Mouse (Mus musculus): ENCODE measurements around the gene Sirt7. TPM values are rescaled to one million over a fixed set of nuclear protein-coding genes. Genes with fewer than 3 reads are reported as not detected.

Gene Sirt7
- 30.4 and 32.8 TPM in 2 replicates for polyA plus RNA-seq (2012; rRNA removed)

DNA sequence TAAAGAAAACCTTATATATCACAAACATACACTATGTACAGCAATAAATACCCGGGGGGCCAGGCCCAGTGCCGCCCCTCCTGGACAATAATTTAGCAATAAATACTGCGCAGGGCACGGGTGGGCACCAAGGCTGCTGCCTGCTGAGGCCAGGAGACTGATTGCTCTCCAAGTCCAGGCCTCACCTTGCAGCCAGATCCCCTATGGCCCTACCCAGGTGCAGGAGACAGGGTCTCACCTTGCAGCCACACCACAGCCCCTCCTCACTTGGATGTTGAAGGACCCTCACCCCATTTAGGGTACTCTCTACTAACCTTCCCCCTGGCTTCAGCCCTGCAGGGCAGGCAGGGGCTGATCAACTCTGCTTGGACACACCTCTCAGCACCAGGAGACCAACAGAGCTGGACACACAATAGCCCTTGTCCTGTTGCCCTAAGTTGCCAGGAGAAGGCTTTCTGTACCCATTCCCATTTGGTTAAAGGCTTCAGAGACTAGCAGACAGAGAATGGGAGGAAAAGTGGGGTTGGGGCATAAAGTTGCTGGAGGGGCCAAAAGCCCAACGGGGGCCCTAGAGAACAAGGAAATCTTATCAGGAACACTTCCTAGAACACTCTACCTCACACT, at the start of gene Sirt7:
Sirt7 (minus strand) TSS at position 89 of the 624 bp plus-strand sequence.

DNA sequence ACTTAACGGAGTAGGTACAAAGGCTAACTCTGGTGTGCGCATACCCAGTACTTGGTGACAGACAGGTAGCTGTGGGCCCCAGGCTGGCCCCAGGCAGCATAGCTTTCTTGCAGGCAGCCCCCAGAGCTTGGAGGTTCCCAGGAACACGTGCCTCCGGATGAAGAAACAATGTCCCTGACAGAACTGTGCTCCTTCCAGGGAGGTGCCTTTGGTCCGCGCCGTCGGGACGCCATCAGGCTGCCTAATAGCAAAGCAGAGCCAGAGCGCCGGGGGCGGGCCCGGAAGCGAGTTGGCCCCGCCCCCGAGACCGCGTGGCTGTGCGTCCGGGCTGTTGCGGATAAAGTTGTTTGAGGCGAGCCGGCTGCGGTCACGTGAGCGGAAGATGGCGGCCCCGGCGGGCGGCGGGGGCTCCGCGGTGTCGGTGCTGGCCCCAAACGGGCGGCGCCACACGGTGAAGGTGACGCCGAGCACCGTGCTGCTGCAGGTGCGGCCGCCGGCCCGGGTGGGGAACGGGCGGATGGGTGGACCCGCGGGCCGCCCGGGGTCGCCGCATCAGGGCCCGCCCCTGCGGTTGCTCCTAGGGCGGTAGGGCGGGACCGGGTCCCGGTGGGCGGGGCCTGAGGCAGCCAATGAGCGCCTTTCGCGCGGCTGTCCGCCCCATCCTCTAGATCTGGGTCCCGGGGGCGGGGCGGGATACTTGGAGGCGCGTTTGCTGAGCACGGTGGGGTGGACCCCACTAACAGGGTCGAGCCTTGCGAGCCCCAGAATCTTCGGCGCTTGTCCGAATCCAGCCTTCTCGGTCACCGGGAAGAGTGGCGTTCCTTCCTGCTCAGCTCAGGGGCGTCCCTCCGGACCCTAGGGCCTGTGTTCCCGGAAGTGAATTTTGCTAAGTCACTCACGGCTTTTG, 47.9 kb upstream of the Sirt7 start, which contains the start of gene Aspscr1:
Aspscr1 (plus strand) TSS at position 287 of the 907 bp plus-strand sequence.

DNA sequence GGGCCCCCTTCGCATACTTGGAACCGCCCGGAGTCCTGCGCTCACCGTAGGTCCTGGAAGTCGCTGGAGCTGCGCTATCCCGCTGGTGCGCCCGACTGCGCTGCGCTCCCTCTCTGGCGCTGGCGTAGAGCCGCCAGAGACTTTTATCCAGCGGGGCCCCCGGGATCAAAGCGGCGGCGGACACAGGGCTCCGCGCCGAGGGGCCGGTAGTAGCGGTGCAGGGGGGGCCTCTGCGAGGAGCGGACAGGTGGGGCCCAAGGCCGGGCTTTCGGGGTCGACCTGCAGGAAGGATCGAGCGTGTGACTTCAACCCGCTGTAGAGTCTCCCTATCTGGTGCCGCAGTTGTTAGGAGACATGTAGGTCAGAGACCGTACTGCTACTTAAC, 36.0 kb upstream of the Sirt7 start, which contains the start of gene Notum:
Notum (minus strand) TSS at position 100 of the 385 bp plus-strand sequence.

DNA sequence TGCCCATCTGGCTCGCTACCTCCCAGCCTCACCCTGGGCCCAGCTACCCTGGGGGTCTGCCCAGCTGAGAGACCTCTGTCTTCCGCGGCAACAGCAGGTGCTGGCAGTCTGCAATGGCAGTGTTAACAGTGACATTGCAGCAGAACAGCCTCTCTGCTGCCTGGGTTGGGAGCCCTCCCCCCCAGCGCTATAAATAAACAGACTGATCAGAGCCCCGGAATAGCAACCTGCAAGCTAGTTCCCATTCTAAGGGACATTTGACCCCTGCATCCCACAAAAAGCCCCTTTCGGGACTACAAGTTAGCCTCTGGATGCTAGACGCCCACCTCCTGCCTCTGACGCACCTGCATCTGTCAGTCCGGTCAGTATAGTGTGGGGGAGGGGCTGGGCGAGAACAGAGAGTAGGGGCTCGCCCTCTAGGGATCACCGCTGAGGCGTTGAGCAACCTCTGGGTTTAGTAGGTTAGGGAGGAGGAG, 23.0 kb upstream of the Sirt7 start, which contains the start of gene Myadml2:
Myadml2 (minus strand) TSS at position 158 of the 476 bp plus-strand sequence.

DNA sequence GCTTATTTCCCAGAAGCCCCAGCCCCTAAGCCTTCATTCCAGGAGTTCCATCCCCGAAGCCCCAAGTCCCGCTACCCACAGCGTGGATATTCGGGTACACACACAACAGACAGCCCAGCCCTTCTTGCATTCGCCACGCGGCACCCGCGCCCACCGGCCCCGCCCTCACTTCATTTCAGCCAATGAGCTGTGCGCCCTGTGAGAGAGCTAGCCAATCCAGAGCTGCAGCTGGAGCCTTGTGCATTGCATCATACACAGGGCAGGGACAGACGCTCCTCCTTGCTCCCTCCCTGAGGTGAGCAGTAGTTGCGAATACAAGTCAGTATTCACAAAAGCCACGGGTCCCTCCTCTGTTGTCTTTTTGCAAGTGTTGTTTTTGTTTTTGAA, 18.6 kb upstream of the Sirt7 start, which contains the start of gene Pycr1:
Pycr1 (minus strand) TSS at position 169 of the 387 bp plus-strand sequence.

DNA sequence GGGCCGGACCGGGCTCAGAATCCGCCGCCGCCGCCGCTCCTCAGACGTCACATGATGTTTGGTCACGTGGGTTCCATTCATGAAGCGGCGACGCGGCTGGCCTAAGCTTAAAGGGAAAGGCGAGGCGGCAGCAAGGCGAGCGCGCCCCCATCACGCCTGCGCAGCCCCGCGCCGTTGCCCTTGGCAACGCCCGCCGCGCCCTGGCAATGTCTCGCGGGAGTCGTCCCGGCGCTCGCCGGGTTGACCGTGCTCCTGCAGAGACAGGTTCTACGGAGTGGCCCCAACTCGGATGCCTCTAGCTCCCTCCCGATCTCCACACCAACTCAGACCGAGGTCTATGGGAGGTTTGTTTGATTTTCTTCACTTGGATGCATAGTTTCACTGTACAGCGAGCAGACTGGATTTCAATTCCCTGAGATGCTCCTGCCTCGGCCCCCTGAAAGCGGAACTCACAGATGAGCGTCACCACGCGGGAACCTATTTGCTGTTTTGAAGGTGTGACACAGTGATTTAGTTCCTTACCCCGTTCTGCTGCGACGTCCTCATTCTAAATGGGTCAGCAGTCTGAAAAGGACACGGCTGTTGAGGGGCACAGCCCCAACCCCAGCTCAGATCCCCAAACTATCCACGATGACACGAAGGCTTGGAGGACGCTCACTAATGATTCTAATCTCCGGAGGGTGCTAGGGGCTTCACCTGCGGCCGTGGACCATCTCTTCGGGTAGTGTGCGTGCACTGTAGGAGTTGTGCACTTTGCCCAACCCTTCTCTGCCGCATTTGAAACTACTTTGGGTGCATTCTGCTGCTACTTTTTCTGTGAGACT, 8.7 kb upstream of the Sirt7 start, which contains the start of gene Mafg:
Mafg (minus strand) TSS at position 81 of the 824 bp plus-strand sequence.

DNA sequence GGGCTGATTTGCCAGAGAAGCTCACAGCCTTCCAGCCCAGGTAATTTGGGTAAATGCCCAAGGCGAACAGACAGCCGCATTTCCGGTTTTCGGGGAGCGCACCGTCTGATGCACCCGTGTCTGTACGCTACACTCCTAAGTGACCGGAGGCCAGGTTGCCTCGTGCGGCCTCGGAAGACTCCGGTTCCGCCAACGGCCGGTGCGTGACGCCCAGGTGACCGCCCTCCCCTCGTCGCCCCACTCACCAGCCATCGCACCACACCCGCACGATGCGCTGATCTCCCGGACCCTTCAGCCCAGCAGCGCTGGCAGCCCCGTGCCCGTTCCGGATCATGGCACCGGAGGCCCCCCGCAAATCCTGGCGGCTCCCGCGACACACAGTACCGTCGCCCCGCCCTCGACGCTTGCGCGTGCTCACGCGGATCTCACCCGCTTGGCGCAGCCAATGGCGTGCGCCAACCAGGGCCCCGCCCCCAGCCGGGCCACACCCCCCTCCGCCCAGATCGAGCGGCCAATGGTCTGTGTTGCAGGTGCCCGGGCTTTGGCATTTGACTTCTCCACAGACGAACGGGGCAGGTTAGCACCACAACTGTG, 7.4 kb downstream of the Sirt7 start, which contains the start of gene Pcyt2:
Pcyt2 (minus strand) TSS at position 418 of the 594 bp plus-strand sequence.

DNA sequence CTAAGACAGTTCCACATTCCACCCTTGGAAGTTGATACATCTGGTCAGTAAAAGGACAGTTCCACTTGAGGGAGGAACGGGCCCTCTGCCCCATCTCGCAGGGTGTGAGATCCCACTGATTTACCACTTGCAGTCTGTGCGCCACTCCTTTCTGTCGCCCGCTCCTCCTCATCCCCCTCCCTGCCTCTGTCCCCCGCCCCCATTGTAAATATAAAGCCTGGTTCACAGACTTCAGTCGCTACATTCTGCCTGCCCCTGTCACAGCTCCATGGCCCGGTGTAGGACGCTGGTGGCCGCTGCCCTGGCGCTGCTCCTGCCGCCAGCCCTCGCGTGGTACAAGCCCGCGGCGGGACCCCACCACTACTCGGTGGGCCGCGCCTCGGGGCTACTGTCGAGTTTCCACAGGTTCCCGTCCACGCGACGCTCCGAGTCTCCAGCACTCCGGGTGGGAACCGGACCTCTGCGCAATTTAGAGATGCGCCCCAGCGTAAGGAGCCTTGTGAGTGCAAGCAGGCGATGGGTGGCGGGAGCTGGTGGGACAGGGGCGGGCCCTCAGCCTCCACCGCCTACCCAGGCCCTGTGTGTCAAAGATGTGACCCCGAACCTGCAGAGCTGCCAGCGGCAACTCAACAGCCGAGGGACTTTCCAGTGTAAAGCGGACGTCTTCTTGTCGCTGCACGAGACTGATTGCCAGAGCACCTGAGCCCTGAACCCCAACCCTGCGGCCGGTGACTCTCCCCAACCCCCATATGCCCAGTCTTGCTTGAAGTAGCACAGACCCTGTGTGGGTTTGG, 16.6 kb downstream of the Sirt7 start, which contains the start of gene Npb:
Npb (plus strand) TSS at position 237 of the 794 bp plus-strand sequence.

DNA sequence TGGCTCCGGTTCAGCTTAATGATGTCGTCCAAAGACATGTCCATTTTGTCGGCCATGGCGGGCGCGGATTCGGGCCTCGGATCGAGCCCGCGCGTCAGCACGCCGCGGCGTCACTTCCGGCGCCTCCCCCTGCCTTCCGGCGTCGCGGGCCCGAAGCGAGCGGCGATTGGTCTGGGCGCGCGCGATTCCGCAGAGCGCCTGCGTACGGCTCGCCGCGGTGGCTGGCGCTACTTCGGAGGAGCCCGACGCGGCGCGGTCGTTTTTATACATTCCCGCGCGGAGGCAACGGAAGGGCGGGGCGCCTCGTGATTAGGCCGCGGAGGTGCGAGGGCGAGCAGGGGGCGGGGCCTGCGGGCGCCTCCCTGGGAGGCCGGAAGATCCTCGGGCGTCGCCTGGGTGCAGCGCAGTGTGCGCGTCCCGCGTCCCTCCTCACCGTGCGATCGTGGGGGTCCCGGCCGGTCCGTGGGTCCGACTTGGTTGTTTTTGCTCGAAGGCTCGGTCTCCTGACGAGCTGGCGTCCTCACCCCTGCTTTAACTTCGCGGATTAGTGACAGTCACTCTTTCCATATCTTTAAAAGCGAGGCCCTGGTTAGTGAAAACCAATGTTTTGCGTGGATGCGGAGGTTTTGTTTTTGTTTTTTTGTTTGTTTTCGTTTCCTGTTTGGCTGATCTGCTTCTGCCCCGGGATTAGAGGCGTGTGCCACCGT, 26.6 kb downstream of the Sirt7 start, which contains the start of the genes Alyref and Anapc11:
Alyref (minus strand) TSS at position 83 of the 707 bp plus-strand sequence.
Anapc11 (plus strand) TSS at position 139 of the 707 bp plus-strand sequence.

DNA sequence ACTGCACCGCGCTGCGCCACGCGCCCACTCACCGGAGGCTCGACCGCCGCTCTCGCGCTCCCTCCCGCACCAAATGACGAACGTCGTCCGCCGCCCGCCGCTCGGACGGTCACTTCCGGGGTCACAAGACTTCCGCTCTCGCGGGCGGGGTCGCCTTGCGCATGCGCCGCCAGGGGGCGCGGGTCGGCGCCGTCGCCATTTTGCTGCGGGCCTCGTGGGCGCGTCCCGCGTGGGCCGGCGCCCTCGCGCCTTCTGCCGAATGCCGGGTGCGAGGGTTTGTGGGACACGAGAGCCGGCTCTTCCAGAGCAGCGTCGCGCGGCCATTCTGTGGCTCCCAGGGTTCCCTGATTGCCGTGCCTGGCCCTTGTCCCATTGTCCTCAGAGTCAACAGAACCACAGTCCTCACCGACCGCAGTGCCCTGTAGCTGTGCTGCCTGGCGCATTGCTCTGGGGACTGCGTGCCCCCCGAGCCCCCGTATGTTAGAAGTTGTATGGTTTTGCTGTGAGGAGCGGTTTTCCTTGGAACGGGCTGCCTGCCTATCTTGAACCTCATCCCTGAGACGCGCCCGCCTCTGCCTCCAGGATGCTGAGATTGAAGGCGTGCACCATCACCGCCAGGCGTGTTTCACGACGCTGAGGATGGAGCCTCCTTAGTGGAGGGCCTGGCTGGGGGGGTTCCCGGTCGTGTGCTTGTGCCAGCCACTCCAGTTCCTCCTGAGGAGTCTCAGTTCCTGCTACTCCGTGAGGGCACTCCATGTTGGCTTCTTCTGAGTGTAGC, 43.4 kb downstream of the Sirt7 start, which contains the start of gene Arhgdia:
Arhgdia (minus strand) TSS at position 135 of the 778 bp plus-strand sequence.

DNA sequence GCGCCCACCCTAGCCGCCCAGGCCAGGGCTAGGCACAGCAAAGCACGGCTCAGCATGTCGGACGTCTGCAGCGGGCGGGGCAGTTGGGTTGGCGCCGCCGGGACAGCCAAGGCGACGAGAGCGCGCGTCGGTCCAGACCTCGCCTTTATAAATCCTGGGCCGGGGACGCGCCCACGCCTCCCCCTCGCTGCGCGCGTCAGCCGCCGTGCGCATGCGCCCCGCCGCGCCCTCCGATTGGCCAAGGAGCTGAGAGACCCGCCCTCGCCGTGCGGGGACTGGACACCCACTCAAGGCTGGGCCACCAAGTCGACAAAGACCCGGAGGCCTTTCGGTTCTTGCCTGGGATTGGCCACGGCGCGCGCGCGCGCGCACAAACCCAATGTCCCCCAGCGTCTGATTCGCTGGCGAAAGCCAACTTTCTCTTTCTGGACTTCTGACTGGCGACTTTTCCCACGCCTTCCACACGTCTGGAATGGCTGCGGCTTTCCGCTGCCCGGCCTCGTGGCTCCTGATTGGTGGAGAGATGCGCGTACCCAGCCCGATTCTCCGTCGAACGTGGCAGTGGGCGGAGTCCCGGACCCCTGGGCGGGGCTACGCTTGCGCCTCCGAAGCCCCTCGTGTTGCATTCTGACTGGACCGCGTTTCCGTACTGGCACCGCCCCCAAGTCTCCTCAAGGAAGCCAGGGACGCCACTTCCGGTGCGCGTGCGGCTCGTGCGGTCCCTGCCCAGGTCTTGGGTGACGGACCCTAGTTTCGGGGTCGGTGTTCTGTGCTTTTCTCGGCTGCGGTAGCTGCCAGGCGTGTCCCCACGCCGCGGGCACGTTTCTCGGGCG, 52.1 kb downstream of the Sirt7 start, which contains the start of gene P4hb:
P4hb (minus strand) TSS at position 502 of the 833 bp plus-strand sequence.

Other genes with a start within 250 kb of the Sirt7 start
- 5.6 and 6.2 TPM in 2 replicates for gene Faap100, start 246.5 kb downstream of the Sirt7 start, polyA plus RNA-seq (2012; rRNA removed)
- 17.2 and 19.2 TPM in 2 replicates for gene Nploc4, start 187.5 kb downstream of the Sirt7 start, polyA plus RNA-seq (2012; rRNA removed)
- not detected in 2 replicates for gene Tspan10, start 182.6 kb downstream of the Sirt7 start, polyA plus RNA-seq (2012; rRNA removed)
- gene Pde6g, start 171.7 kb downstream of the Sirt7 start, polyA plus RNA-seq (2012; rRNA removed): 0.20 and 0.23 TPM in 2 replicates
- 10.7 and 12.5 TPM in 2 replicates for gene Oxld1, start 167.2 kb downstream of the Sirt7 start, polyA plus RNA-seq (2012; rRNA removed)
- gene Ccdc137, start 167.1 kb downstream of the Sirt7 start, polyA plus RNA-seq (2012; rRNA removed): 10.3 and 12.0 TPM in 2 replicates
- 11.1 and 11.7 TPM in 2 replicates for gene Arl16, start 157.6 kb downstream of the Sirt7 start, polyA plus RNA-seq (2012; rRNA removed)
- gene Mrpl12, start 140.6 kb downstream of the Sirt7 start, polyA plus RNA-seq (2012; rRNA removed): 72.1 and 77.6 TPM in 2 replicates
- gene Slc25a10, start 133.4 kb downstream of the Sirt7 start, polyA plus RNA-seq (2012; rRNA removed): 30.6 and 30.7 TPM in 2 replicates
- gene Gcgr, start 94.5 kb downstream of the Sirt7 start, polyA plus RNA-seq (2012; rRNA removed): 49.1 and 58.0 TPM in 2 replicates
- 41.8 and 45.5 TPM in 2 replicates for gene Mcrip1, start 75.5 kb downstream of the Sirt7 start, polyA plus RNA-seq (2012; rRNA removed)
- not detected in 2 replicates for gene Ppp1r27, start 74.1 kb downstream of the Sirt7 start, polyA plus RNA-seq (2012; rRNA removed)
- 432 and 494 TPM in 2 replicates for gene P4hb, start 52.0 kb downstream of the Sirt7 start, polyA plus RNA-seq (2012; rRNA removed)
- gene Arhgdia, start 43.6 kb downstream of the Sirt7 start, polyA plus RNA-seq (2012; rRNA removed): 142 and 152 TPM in 2 replicates
- gene Alyref, start 26.9 kb downstream of the Sirt7 start, polyA plus RNA-seq (2012; rRNA removed): 49.6 and 60.6 TPM in 2 replicates
- 34.4 and 36.3 TPM in 2 replicates for gene Anapc11, start 26.8 kb downstream of the Sirt7 start, polyA plus RNA-seq (2012; rRNA removed)
- 4.7 TPM in 2 replicates for gene Npb, start 16.8 kb downstream of the Sirt7 start, polyA plus RNA-seq (2012; rRNA removed)
- 389 and 419 TPM in 2 replicates for gene Pcyt2, start 7.3 kb downstream of the Sirt7 start, polyA plus RNA-seq (2012; rRNA removed)
- gene Mafg, start 8.4 kb upstream of the Sirt7 start, polyA plus RNA-seq (2012; rRNA removed): 28.0 and 31.0 TPM in 2 replicates
- 6.9 and 7.8 TPM in 2 replicates for gene Pycr1, start 18.5 kb upstream of the Sirt7 start, polyA plus RNA-seq (2012; rRNA removed)
- 0.19 and 0.43 TPM in 2 replicates for gene Myadml2, start 22.9 kb upstream of the Sirt7 start, polyA plus RNA-seq (2012; rRNA removed)
- 0.25 and 0.26 TPM in 2 replicates for gene Notum, start 35.9 kb upstream of the Sirt7 start, polyA plus RNA-seq (2012; rRNA removed)
- 23.8 and 25.4 TPM in 2 replicates for gene Aspscr1, start 47.7 kb upstream of the Sirt7 start, polyA plus RNA-seq (2012; rRNA removed)
- gene Cenpx, start 88.5 kb upstream of the Sirt7 start, polyA plus RNA-seq (2012; rRNA removed): 54.1 and 60.7 TPM in 2 replicates
- gene Lrrc45, start 88.7 kb upstream of the Sirt7 start, polyA plus RNA-seq (2012; rRNA removed): 7.4 and 8.9 TPM in 2 replicates
- 1.2 and 1.7 TPM in 2 replicates for gene Rac3, start 96.2 kb upstream of the Sirt7 start, polyA plus RNA-seq (2012; rRNA removed)
- gene Dcxr, start 102.0 kb upstream of the Sirt7 start, polyA plus RNA-seq (2012; rRNA removed): 42.2 and 46.5 TPM in 2 replicates
- gene Cbr2, start 106.9 kb upstream of the Sirt7 start, polyA plus RNA-seq (2012; rRNA removed): 0.03 and 0.24 TPM in 2 replicates
- 1.1 TPM in 2 replicates for gene Hmga1b, start 137.6 kb upstream of the Sirt7 start, polyA plus RNA-seq (2012; rRNA removed)
- 5.5 and 6.7 TPM in 2 replicates for gene Rfng, start 159.0 kb upstream of the Sirt7 start, polyA plus RNA-seq (2012; rRNA removed)
- gene Gps1, start 159.0 kb upstream of the Sirt7 start, polyA plus RNA-seq (2012; rRNA removed): 49.2 and 50.9 TPM in 2 replicates
- gene Dus1l, start 171.2 kb upstream of the Sirt7 start, polyA plus RNA-seq (2012; rRNA removed): 25.6 and 27.9 TPM in 2 replicates
- 99.0 and 126 TPM in 2 replicates for gene Fasn, start 199.3 kb upstream of the Sirt7 start, polyA plus RNA-seq (2012; rRNA removed)